Mouse (Mus musculus): Measurements from ENCODE around the gene F2rl3. TPM values are rescaled to one million over a fixed set of nuclear protein-coding genes. Genes with fewer than 3 reads are reported as not detected.

F2rl3 gene
- polyA plus RNA-seq, 1 experiment: 1.5 TPM

DNA sequence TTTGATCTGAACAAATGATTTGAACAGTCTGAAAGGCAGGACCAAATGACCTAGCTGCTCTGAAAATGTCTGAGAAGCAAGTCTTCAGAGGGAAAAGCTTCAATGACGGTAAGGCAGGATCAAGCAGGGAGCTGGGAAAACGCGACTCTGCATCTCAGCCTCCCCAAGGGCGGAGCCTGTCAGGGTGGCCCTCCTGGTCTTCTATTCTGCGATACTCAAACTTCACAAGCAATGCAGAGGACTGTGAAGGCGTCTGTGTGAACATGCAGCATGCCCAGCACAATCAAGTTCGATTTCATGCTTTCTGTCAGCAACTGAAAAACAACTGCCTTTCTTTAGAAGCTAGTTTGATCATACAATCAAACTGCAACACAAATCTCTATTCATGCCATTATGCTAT, 5.1 kb downstream of the F2rl3 start:
- TF ChIP-seq POLR2A (IDR thresholded peaks at IDR 0.05; ENCODE audit: borderline replicate concordance, extremely low read depth, insufficient read depth, insufficient read length, poor library complexity, severe bottlenecking): no peak
- no peak for TF ChIP-seq CTCF (IDR thresholded peaks at IDR 0.05; ENCODE audit: borderline replicate concordance, extremely low read depth, insufficient read depth, insufficient read length)
- peak; percentile 52 for DNase-seq (ENCODE audit: low read depth)

DNA sequence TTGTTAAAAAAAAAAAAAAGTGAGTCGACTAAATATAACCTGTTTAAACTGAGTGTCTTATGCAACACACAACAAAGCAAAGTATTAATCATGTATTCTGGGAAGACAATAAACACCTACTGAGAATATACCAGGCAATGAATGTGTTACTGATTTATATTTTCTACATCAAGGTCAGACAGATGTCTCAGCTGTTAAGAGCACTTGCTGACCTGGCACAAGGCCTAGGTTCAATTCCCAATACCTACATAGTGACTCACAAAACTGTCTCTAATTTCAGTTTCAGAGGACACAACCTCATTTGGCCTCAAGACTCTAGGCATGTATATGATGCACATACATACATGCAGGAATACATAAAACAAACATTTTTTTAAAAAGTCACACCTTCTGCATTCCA, 16.1 kb downstream of the F2rl3 start:
- TF ChIP-seq CTCF (IDR thresholded peaks at IDR 0.05; ENCODE audit: borderline replicate concordance, extremely low read depth, insufficient read depth, insufficient read length) (no peak), POLR2A (IDR thresholded peaks at IDR 0.05; ENCODE audit: borderline replicate concordance, extremely low read depth, insufficient read depth, insufficient read length, poor library complexity, severe bottlenecking) (no peak)
- DNase-seq (ENCODE audit: low read depth): no peak

DNA sequence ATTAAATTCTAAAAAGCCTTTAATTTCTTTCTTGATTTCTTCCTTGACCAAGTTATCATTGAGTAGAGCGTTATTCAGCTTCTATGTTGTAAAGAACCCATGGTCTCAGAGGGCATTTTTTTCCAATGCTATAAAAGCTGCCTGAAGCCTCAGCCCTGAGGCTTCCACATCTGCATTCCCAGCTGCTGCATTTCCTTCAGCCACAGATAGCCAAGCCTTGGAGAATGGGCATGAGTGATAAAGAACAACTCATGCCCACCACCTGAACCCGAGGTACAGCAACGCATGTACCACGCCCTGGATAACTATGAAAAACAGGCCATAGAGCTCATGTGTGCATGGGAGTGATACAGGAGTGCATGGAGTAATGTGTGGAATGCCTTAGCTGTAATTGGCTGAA, 19.0 kb downstream of the F2rl3 start:
- TF ChIP-seq POLR2A (IDR thresholded peaks at IDR 0.05; ENCODE audit: borderline replicate concordance, extremely low read depth, insufficient read depth, insufficient read length, poor library complexity, severe bottlenecking): no peak
- no peak for TF ChIP-seq CTCF (IDR thresholded peaks at IDR 0.05; ENCODE audit: borderline replicate concordance, extremely low read depth, insufficient read depth, insufficient read length)
- no peak for DNase-seq (ENCODE audit: low read depth)

GRCm38 (mm10) chr8:72801583-72801982, 39.9 kb downstream of the F2rl3 start:
- no peak for DNase-seq (ENCODE audit: low read depth)
- TF ChIP-seq CTCF (IDR thresholded peaks at IDR 0.05; ENCODE audit: borderline replicate concordance, extremely low read depth, insufficient read depth, insufficient read length): no peak
- no peak for TF ChIP-seq POLR2A (IDR thresholded peaks at IDR 0.05; ENCODE audit: borderline replicate concordance, extremely low read depth, insufficient read depth, insufficient read length, poor library complexity, severe bottlenecking)

GRCm38 (mm10) chr8:72812690-72813089, 51.0 kb downstream of the F2rl3 start:
- no peak for DNase-seq (ENCODE audit: low read depth)
- TF ChIP-seq CTCF (IDR thresholded peaks at IDR 0.05; ENCODE audit: borderline replicate concordance, extremely low read depth, insufficient read depth, insufficient read length) (no peak), POLR2A (IDR thresholded peaks at IDR 0.05; ENCODE audit: borderline replicate concordance, extremely low read depth, insufficient read depth, insufficient read length, poor library complexity, severe bottlenecking) (no peak)

Other genes starting within 250 kb of the F2rl3 start
- 16.5 and 18.6 TPM in 2 replicates for gene Med26, start 213.6 kb upstream of the F2rl3 start, polyA plus RNA-seq (2012; rRNA removed)
- 82.4 and 87.4 TPM in 2 replicates for gene Smim7, start 190.8 kb upstream of the F2rl3 start, polyA plus RNA-seq (2012; rRNA removed)
- 28.9 and 32.6 TPM in 2 replicates for gene Tmem38a, start 189.8 kb upstream of the F2rl3 start, polyA plus RNA-seq (2012; rRNA removed)
- 1.7 and 4.4 TPM in 2 replicates for gene Nwd1, start 115.2 kb upstream of the F2rl3 start, polyA plus RNA-seq (2012; rRNA removed)
- 180 and 189 TPM in 2 replicates for gene Sin3b, start 38.6 kb upstream of the F2rl3 start, polyA plus RNA-seq (2012; rRNA removed)

Data from brain, embryonic 14.5 days (tissue).